Mouse (Mus musculus) limb, embryonic 11.5 days (tissue): ENCODE measurements around the gene Gm2310. TPM values are rescaled to one million over a fixed set of nuclear protein-coding genes. Genes with fewer than 3 reads are reported as not detected.
"Not testable (repeated sequence)": the region's sequence is repeated elsewhere in the genome, so short reads cannot be mapped to it uniquely, and the experiment has no call there.

ENCODE experiments used
- ATAC-seq: fragments of 200-750 bp; cut with Nextera tagmentation; 2 replicates; pipeline ENCODE4 v1.8.0; 2017; ENCODE audit warnings: low read depth; ENCODE audit not compliant: insufficient number of reproducible peaks, low FRiP score, low TSS enrichment
- DNase-seq: peaks from one replicate; pipeline ENCODE4 v3.0.0-alpha.2; 2015; ENCODE audit warnings: low spot score
- H3K27ac ChIP-seq: fragments of 300-500 bp; sonication (generic); replicated peaks from 2 replicates; pipeline ENCODE4 v1.5.1; 2014; ENCODE audit warnings: low read depth, mild to moderate bottlenecking, low read length
- H3K27me3 ChIP-seq: fragments of 300-500 bp; sonication (generic); 2 replicates; pipeline ENCODE4 v1.6.1; 2014; ENCODE audit warnings: mild to moderate bottlenecking, low read length, mixed read lengths; ENCODE audit not compliant: control insufficient read depth, insufficient read depth
- H3K36me3 ChIP-seq: fragments of 300-500 bp; sonication (generic); 2 replicates; pipeline ENCODE4 v1.6.1; 2014; ENCODE audit warnings: mild to moderate bottlenecking, low read length, moderate library complexity, mixed read lengths; ENCODE audit not compliant: control insufficient read depth, insufficient read depth
- H3K4me1 ChIP-seq: fragments of 300-500 bp; sonication (generic); 2 replicates; pipeline ENCODE4 v1.6.1; 2014; ENCODE audit warnings: low read length, mixed read lengths; ENCODE audit not compliant: control insufficient read depth, insufficient read depth
- H3K4me2 ChIP-seq: fragments of 300-500 bp; sonication (generic); 2 replicates; pipeline ENCODE4 v1.6.1; 2014; ENCODE audit warnings: low read depth, mild to moderate bottlenecking, moderate library complexity; ENCODE audit not compliant: severe bottlenecking
- H3K4me3 ChIP-seq: fragments of 300-500 bp; sonication (generic); 2 replicates; pipeline ENCODE4 v1.5.1; 2014; ENCODE audit warnings: low read depth, low read length
- H3K9ac ChIP-seq: fragments of 300-500 bp; sonication (generic); 2 replicates; pipeline ENCODE4 v1.6.1; 2014; ENCODE audit warnings: mild to moderate bottlenecking, low read length
- H3K9me3 ChIP-seq: fragments of 300-500 bp; sonication (generic); 2 replicates; pipeline ENCODE4 v1.6.1; 2016; ENCODE audit warnings: low read length; ENCODE audit not compliant: control insufficient read depth
- WGBS: fragments of 180-500 bp; shearing (Covaris S2); extraction: QIAGEN DNeasy Blood & Tissue Kit; methylation state at CpG from one replicate; pipeline ENCODE4 v1.1.7; 2014; 5-methylcytosine and 5-hydroxymethylcytosine counted together
- polyA plus RNA-seq: library from polyadenylated mRNA; unstranded; fragments of >200 nt; fragmentation: Nextera tagmentation; extraction: Ambion mirVana; gene quantifications from 2 replicates; pipeline ENCODE4 v1.2.1, GENCODE M21; 2014

The Gm2310 gene
- polyA plus RNA-seq: not detected in 2 replicates

GRCm38 (mm10) chr15:8519853-8520252, at the start of gene Gm2310:
Gene Gm2310, minus strand, starts transcription at chr15:8519953.
- H3K4me1 ChIP-seq, H3K36me3 ChIP-seq, H3K4me2 ChIP-seq, ATAC-seq, H3K9ac ChIP-seq, DNase-seq, H3K27me3 ChIP-seq, H3K4me3 ChIP-seq, H3K9me3 ChIP-seq, H3K27ac ChIP-seq: not testable (repeated sequence)

GRCm38 (mm10) chr15:8568645-8569528, 49.1 kb upstream of the Gm2310 start:
- Histone ChIP-seq H3K9me3 (no peaks in the 10 kb centered on the region), H3K9ac (no peak overlapping the region; the same call in 1 of the 2 replicates), H3K4me2 (peak overlapping the region; percentile 92), H3K4me3 (peak overlapping the region; percentile 55), H3K4me1 (peaks cover 4% of the 10 kb centered on the region; the same call in 1 of the 2 replicates), H3K36me3 (no peaks in the 10 kb centered on the region), H3K27me3 (0 out of 2 replicates have a peak, but pooled peaks cover 3% of the 10 kb centered on the region), H3K27ac (no peak overlapping the region)
- DNase-seq: peak; percentile 84
- WGBS: under 1% methylated on average over 61 of the region's 61 CpGs
- peak; percentile 83 for ATAC-seq

- no peak for ATAC-seq
- Histone ChIP-seq H3K9ac (no peak overlapping the region; the same call in 1 of the 2 replicates), H3K4me2 (peak overlapping the region; percentile 92), H3K4me1 (peaks cover 4% of the 10 kb centered on the region; the same call in 1 of the 2 replicates), H3K9me3 (no peaks in the 10 kb centered on the region), H3K36me3 (no peaks in the 10 kb centered on the region), H3K4me3 (peak overlapping the region; percentile 55), H3K27me3 (0 out of 2 replicates have a peak, but pooled peaks cover 3% of the 10 kb centered on the region), H3K27ac (no peak overlapping the region)
- WGBS: 6% methylated on average over 7 of the region's 7 CpGs
- DNase-seq: peak; percentile 34
Observed at GRCm38 (mm10) chr15:8568286-8568644, 48.5 kb upstream of the Gm2310 start.

- H3K27me3 ChIP-seq: 0 out of 2 replicates have a peak, but pooled peaks cover 3% of the 10 kb centered on the region
- DNase-seq (no peak), ATAC-seq (no peak)
- no peaks in the 10 kb centered on the region for H3K36me3 ChIP-seq
- H3K9ac ChIP-seq: no peak overlapping the region
- 79% methylated on average over 6 of the region's 6 CpGs for WGBS
- H3K4me1 ChIP-seq: peaks cover 4% of the 10 kb centered on the region; the same call in 1 of the 2 replicates
- no peak overlapping the region for H3K27ac ChIP-seq
- H3K4me2 ChIP-seq: no peak overlapping the region
- H3K9me3 ChIP-seq: no peaks in the 10 kb centered on the region
- H3K4me3 ChIP-seq: no peak overlapping the region
Observed at GRCm38 (mm10) chr15:8565416-8565815, 45.7 kb upstream of the Gm2310 start.

- no peaks in the 10 kb centered on the region for H3K36me3 ChIP-seq
- H3K27me3 ChIP-seq: 0 out of 2 replicates have a peak, but pooled peaks cover 3% of the 10 kb centered on the region
- H3K4me2 ChIP-seq: no peak overlapping the region
- 79% methylated on average over 3 of the region's 3 CpGs for WGBS
- H3K4me1 ChIP-seq: peaks cover 4% of the 10 kb centered on the region; the same call in 1 of the 2 replicates
- no peak for ATAC-seq
- no peak for DNase-seq
- no peaks in the 10 kb centered on the region for H3K9me3 ChIP-seq
- H3K27ac ChIP-seq: no peak overlapping the region
- no peak overlapping the region for H3K9ac ChIP-seq
- H3K4me3 ChIP-seq: no peak overlapping the region
Observed at GRCm38 (mm10) chr15:8564331-8564730, 44.6 kb upstream of the Gm2310 start.

GRCm38 (mm10) chr15:8563423-8564194, 43.9 kb upstream of the Gm2310 start:
- no peak for ATAC-seq
- DNase-seq: no peak
- WGBS: 79% methylated on average over 1 of the region's 1 CpGs
- Histone ChIP-seq H3K4me1 (peaks cover 4% of the 10 kb centered on the region; the same call in 1 of the 2 replicates), H3K4me2 (no peak overlapping the region), H3K36me3 (no peaks in the 10 kb centered on the region), H3K4me3 (no peak overlapping the region), H3K9ac (no peak overlapping the region), H3K27ac (no peak overlapping the region), H3K9me3 (no peaks in the 10 kb centered on the region), H3K27me3 (0 out of 2 replicates have a peak, but pooled peaks cover 3% of the 10 kb centered on the region)

- H3K36me3 ChIP-seq: no peaks in the 10 kb centered on the region
- DNase-seq: no peak
- no peaks in the 10 kb centered on the region for H3K4me1 ChIP-seq
- H3K9ac ChIP-seq: no peak overlapping the region
- no peak for ATAC-seq
- H3K27ac ChIP-seq: no peak overlapping the region
- no peak overlapping the region for H3K4me3 ChIP-seq
- H3K4me2 ChIP-seq: no peak overlapping the region
- H3K27me3 ChIP-seq: 0 out of 2 replicates have a peak, but pooled peaks cover 1% of the 10 kb centered on the region
- H3K9me3 ChIP-seq: no peaks in the 10 kb centered on the region
- 87% methylated on average over 7 of the region's 7 CpGs for WGBS
Observed at GRCm38 (mm10) chr15:8562776-8563175, 43.0 kb upstream of the Gm2310 start.

- DNase-seq (no peak), ATAC-seq (no peak)
- H3K4me2 ChIP-seq: no peak overlapping the region
- WGBS: 86% methylated on average over 5 of the region's 5 CpGs
- H3K9ac ChIP-seq: no peak overlapping the region
- no peaks in the 10 kb centered on the region for H3K9me3 ChIP-seq
- H3K27me3 ChIP-seq: no peaks in the 10 kb centered on the region
- H3K27ac ChIP-seq: no peak overlapping the region
- no peak overlapping the region for H3K4me3 ChIP-seq
- H3K36me3 ChIP-seq: no peaks in the 10 kb centered on the region
- no peaks in the 10 kb centered on the region for H3K4me1 ChIP-seq
Observed at GRCm38 (mm10) chr15:8531201-8531600, 11.4 kb upstream of the Gm2310 start.
